Mouse (Mus musculus) ES-E14 (cell line): ENCODE measurements around the gene Luzp1.

Experiments
- HCFC1 ChIP-seq: IDR thresholded peaks from 2 replicates; pipeline ENCODE4 v1.6.1; 2012; ENCODE audit warnings: low read length, inconsistent platforms, borderline replicate concordance; ENCODE audit not compliant: insufficient read depth
- MAFK ChIP-seq: IDR thresholded peaks from 2 replicates; pipeline ENCODE4 v1.6.1; 2014; ENCODE audit warnings: mild to moderate bottlenecking, low read depth, low read length, inconsistent platforms; ENCODE audit not compliant: insufficient read depth
- ZNF384 ChIP-seq: IDR thresholded peaks from 2 replicates; pipeline ENCODE4 v1.6.1; 2012; ENCODE audit warnings: low read depth, low read length, inconsistent platforms

DNA sequence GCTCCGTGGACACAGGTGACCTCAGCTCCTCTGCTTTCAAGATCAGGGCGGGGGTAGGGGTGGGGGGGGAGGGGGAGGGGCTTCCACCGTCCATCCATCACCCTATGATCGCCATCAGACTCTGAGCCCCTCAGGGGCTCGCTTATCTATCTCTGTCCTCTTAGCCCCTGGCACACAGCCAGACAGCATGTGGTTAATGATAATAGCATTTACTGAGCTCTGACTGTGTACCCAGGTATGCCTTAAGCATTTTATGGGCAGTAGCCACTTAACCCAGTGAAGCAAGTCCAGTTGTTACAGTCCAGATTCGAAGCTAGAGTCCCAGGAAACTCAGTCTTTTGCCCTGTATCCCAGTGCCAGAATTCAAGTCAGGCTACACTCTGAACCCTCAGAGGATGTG lies 18.0 kb upstream of the Luzp1 start:
- TF ChIP-seq MAFK (no peak), ZNF384 (no peak), HCFC1 (no peak)
